ENCODE assay signal across 15 mouse cellular contexts in genomic region chr14:121316136-121316535, GRCm38 (mm10).
DNase-seq lines count a peak whose midpoint lies in the region; ATAC-seq and TF ChIP-seq lines count a peak whose summit lies in the region.
"Had no signal": no experiment of that assay in that cellular context is flagged by ENCODE, and none has a peak within 500 bp of the region (broad histone marks: within the 10 kb centered on the region; RNA-seq: fewer than 3 reads in every experiment).

No protein-coding gene starts in this region.

- H3K4me3 ChIP-seq in heart, postnatal 0 days (ENCODE audit: low read depth, low read length) = no peak overlapping the region
- no peak overlapping the region for H3K4me3 ChIP-seq in liver, postnatal 0 days (ENCODE audit: low read depth, low read length)
- no peak overlapping the region for H3K4me3 ChIP-seq in liver, embryonic 11.5 days (ENCODE audit: low read depth, low read length)
- H3K4me3 ChIP-seq: intestine, embryonic 15.5 days; limb, embryonic 13.5 days; midbrain, embryonic 10.5 days had no signal

- peak; percentile 39 for DNase-seq in embryo, embryonic 10 days (ENCODE audit: low spot score)
- DNase-seq in embryo, embryonic 9.5 days (ENCODE audit: extremely low spot score) = no peak
- DNase-seq in heart, postnatal 0 days (ENCODE audit: low spot score) = no peak
- DNase-seq in heart, adult 11 months = no peak
- no peak for DNase-seq in liver, postnatal 0 days
- no peak for DNase-seq in liver, embryonic 11.5 days (ENCODE audit: low spot score)
- no peak for DNase-seq in spleen, adult 18-20 months
- DNase-seq: cerebellum, postnatal 14 days; gastrocnemius, postnatal 36 days; thymus, adult 2 months had no signal

- no peak overlapping the region for H3K4me2 ChIP-seq in heart, postnatal 0 days (ENCODE audit: low read depth, low read length)
- H3K4me2 ChIP-seq in liver, postnatal 0 days (ENCODE audit: low read depth, low read length) = no peak overlapping the region
- H3K4me2 ChIP-seq in liver, embryonic 11.5 days = no peak overlapping the region
- H3K4me2 ChIP-seq: intestine, embryonic 15.5 days; limb, embryonic 13.5 days had no signal

- ATAC-seq in heart, postnatal 0 days (ENCODE audit: insufficient read depth, low read depth) = no peak
- no peak for ATAC-seq in liver, postnatal 0 days
- ATAC-seq in liver, embryonic 11.5 days (replicated peaks; ENCODE audit: low FRiP score) = no peak
- ATAC-seq in activated CD4-positive, CD25-positive, alpha-beta regulatory T cell, adult 4 months = no peak
- ATAC-seq: intestine, embryonic 15.5 days; lung, postnatal 0 days had no signal

- H3K4me1 ChIP-seq in heart, postnatal 0 days (ENCODE audit: control insufficient read depth, insufficient read depth) = peaks cover 66% of the 10 kb centered on the region
- H3K4me1 ChIP-seq in liver, postnatal 0 days (ENCODE audit: insufficient read depth) = peaks cover 20% of the 10 kb centered on the region
- peaks cover 36% of the 10 kb centered on the region for H3K4me1 ChIP-seq in liver, embryonic 11.5 days (replicated peaks; ENCODE audit: control insufficient read depth, insufficient read depth, low read length)

- H3K27me3 ChIP-seq in heart, postnatal 0 days (ENCODE audit: control insufficient read depth, insufficient read depth, low read length) = no peaks in the 10 kb centered on the region
- H3K27me3 ChIP-seq in liver, postnatal 0 days (ENCODE audit: insufficient read depth, low read length) = no peaks in the 10 kb centered on the region
- H3K27me3 ChIP-seq in liver, embryonic 11.5 days (replicated peaks; ENCODE audit: control insufficient read depth, insufficient read depth, low read length) = no peaks in the 10 kb centered on the region
- H3K27me3 ChIP-seq: intestine, embryonic 15.5 days; limb, embryonic 13.5 days had no signal

- no peak for TF ChIP-seq CTCF in heart, postnatal 0 days (IDR thresholded peaks at IDR 0.05; ENCODE audit: low read depth)
- no peak for TF ChIP-seq CTCF in liver, postnatal 0 days (IDR thresholded peaks at IDR 0.05; ENCODE audit: low read depth)

- H3K9ac ChIP-seq in heart, postnatal 0 days (replicated peaks; ENCODE audit: low read depth, low read length) = no peak overlapping the region
- no peak overlapping the region; the same call in 1 of the 2 replicates for H3K9ac ChIP-seq in liver, postnatal 0 days (replicated peaks)
- no peak overlapping the region for H3K9ac ChIP-seq in liver, embryonic 11.5 days (ENCODE audit: low read depth, low read length)
- H3K9ac ChIP-seq: intestine, embryonic 15.5 days; limb, embryonic 13.5 days had no signal

- TF ChIP-seq EP300 in heart, postnatal 0 days (IDR thresholded peaks at IDR 0.05; ENCODE audit: low read depth) = no peak
- TF ChIP-seq EP300 in liver, postnatal 0 days (IDR thresholded peaks at IDR 0.05; ENCODE audit: low read depth) = no peak

- H3K9me3 ChIP-seq in heart, postnatal 0 days (replicated peaks; ENCODE audit: control insufficient read depth, low read length) = no peaks in the 10 kb centered on the region
- H3K9me3 ChIP-seq in liver, postnatal 0 days (ENCODE audit: low read length) = no peaks in the 10 kb centered on the region
- no peaks in the 10 kb centered on the region for H3K9me3 ChIP-seq in liver, embryonic 11.5 days (ENCODE audit: control insufficient read depth, low read length)
- H3K9me3 ChIP-seq: intestine, embryonic 15.5 days; limb, embryonic 13.5 days; midbrain, embryonic 10.5 days had no signal

- H3K27ac ChIP-seq in heart, postnatal 0 days (ENCODE audit: low read depth) = peak overlapping the region; percentile 52
- 0 out of 2 replicates have a peak overlapping the region, but pooled peaks have one; percentile 4 for H3K27ac ChIP-seq in liver, postnatal 0 days (ENCODE audit: low read depth)
- no peak overlapping the region for H3K27ac ChIP-seq in liver, embryonic 11.5 days (ENCODE audit: low read depth, low read length)
- H3K27ac ChIP-seq: intestine, embryonic 15.5 days; midbrain, embryonic 10.5 days had no signal

- H3K36me3 ChIP-seq in heart, postnatal 0 days (replicated peaks; ENCODE audit: control insufficient read depth, insufficient read depth, low read length) = no peaks in the 10 kb centered on the region
- no peaks in the 10 kb centered on the region for H3K36me3 ChIP-seq in liver, postnatal 0 days (replicated peaks; ENCODE audit: insufficient read depth, low read length)
- H3K36me3 ChIP-seq in liver, embryonic 11.5 days (ENCODE audit: control insufficient read depth, insufficient read depth, low read length) = no peaks in the 10 kb centered on the region
- H3K36me3 ChIP-seq: intestine, embryonic 15.5 days; limb, embryonic 13.5 days had no signal

- 63% methylated on average over 5 of the region's 5 CpGs for WGBS in heart, postnatal 0 days
- WGBS in liver, postnatal 0 days (ENCODE audit: insufficient replicate concordance) = 82% methylated on average over 5 of the region's 5 CpGs
- 82% methylated on average over 5 of the region's 5 CpGs for WGBS in liver, embryonic 11.5 days
